Mouse (Mus musculus) ES-E14 (cell line): Measurements from ENCODE around the gene Avil.

Experiments used
- CHD2 ChIP-seq: IDR thresholded peaks from 2 replicates; pipeline ENCODE4 v1.6.1; 2014; ENCODE audit warnings: mild to moderate bottlenecking, low read depth, low read length, inconsistent platforms
- MAFK ChIP-seq: IDR thresholded peaks from 2 replicates; pipeline ENCODE4 v1.6.1; 2014; ENCODE audit warnings: mild to moderate bottlenecking, low read depth, low read length, inconsistent platforms; ENCODE audit not compliant: insufficient read depth

- TF ChIP-seq MAFK (no peak), CHD2 (no peak)
Measured at GRCm38 (mm10) chr10:126991676-126992075, 8.8 kb upstream of the Avil start.
